Mouse (Mus musculus): ENCODE data around the gene Ybx1.

DNA sequence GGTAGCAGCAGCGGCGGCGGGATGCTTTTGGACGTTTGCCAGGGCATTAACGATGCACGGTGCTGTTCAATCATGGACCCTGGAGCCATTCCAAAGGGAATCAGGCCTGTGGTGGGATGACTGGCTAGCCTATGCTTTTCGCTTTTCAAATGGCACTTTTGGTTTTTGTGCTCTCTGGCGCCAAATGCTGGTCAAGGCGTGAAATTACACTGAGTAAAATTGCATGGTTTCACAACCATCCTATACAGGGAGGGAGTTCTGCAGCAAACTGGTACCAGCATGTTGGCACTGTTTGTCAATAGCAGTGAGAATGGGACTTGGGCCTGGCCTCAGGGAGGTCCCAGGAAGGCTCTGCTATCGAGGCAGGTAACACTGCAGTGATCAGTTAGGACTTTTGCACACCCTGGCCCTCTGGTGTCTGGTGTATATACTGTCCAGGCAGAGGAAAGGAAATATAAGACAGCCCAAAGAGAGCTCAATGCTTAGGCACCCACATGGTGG is 44.5 kb upstream of the Ybx1 start:
- TF ChIP-seq CTCF (IDR thresholded peaks at IDR 0.05; ENCODE audit: low read depth) (peak; percentile 88), EP300 (IDR thresholded peaks at IDR 0.05; ENCODE audit: low read depth) (no peak)
